Mouse (Mus musculus): ENCODE results near the gene Gpr12.
"Not testable (repeated sequence)": the region's sequence is repeated elsewhere in the genome, so short reads cannot be mapped to it uniquely, and the experiment has no call there.

Gene Gpr12

DNA sequence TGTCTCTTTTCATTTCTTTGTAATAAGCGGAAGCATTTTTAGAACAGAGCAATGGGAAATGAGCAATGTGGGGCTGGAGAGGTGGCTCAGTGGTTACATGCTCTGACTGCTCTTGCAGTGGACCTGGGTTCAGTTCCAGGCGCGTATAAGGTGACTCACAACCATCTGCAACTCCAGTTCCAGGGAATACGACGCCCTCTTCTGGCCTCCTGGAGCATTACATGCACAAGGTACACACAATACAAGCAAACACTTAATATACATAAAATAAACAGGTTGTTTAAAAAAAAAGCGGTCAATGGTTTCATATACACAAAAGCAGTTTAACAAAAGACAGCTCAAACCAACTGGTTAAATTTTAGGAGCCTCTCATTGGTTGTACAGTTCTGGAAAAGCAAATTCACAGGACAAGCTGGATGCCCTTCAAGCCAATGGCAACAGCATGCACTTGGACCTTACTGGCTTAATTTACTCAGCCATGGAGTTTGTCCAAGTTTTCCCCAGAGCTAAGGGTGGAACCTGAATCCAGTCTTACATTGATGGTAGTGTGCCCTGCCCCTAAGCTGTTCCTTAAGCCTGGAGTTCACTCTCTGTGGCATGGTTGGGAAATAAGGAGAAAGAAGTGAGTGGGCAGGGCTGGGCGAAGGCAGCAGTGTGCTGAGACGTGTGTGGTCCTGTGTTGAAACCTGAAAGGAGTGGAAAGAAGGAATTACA, 1.5 kb upstream of the Gpr12 start:
- DNase-seq (ENCODE audit: low read depth, low spot score): no peak

GRCm38 (mm10) chr5:146585307-146585651, 240 bp upstream of the Gpr12 start:
- DNase-seq (ENCODE audit: low read depth, low spot score): no peak

GRCm38 (mm10) chr5:146584156-146584477, 922 bp downstream of the Gpr12 start:
- DNase-seq (ENCODE audit: low read depth, low spot score): peak; percentile 18

GRCm38 (mm10) chr5:146576668-146577067, 8.4 kb downstream of the Gpr12 start:
- DNase-seq (ENCODE audit: low read depth, low spot score): no peak

DNA sequence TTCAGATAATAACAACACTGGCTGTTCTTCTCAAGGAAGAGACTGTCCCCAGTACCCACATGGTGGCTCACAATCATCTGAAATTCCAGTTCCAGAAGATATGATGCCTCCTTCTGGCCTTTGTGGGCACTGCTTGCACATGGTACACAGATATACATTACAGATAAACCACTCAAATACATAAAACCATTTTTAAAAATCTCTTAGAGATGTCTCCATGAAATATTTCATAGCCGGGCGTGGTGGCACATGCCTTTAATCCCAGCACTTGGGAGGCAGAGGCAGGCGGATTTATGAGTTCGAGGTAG, 12.3 kb downstream of the Gpr12 start:
- DNase-seq (ENCODE audit: low read depth, low spot score): not testable (repeated sequence)

GRCm38 (mm10) chr5:146571830-146572734, 13.0 kb downstream of the Gpr12 start:
- DNase-seq (ENCODE audit: low read depth, low spot score): not testable (repeated sequence)

DNA sequence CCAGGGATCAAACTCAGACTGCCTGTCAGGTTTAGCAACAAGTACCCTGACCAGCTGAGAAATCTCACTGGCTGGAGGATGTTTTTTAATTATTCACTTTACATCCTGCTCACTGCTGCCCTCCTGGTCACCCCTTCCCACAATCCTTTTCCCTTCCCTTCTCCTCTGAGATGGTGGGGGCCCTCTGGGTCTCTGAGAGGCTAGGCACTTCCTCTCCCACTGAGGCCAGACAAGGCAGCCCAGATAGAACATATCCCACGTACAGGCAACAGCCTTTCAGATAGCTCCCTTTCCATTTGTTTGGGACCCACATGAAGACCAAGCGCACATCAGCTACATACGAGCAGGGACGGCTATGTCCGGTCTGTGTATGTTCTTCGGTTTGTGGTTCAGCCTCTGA, 14.9 kb downstream of the Gpr12 start:
- DNase-seq (ENCODE audit: low read depth, low spot score): not testable (repeated sequence)

DNA sequence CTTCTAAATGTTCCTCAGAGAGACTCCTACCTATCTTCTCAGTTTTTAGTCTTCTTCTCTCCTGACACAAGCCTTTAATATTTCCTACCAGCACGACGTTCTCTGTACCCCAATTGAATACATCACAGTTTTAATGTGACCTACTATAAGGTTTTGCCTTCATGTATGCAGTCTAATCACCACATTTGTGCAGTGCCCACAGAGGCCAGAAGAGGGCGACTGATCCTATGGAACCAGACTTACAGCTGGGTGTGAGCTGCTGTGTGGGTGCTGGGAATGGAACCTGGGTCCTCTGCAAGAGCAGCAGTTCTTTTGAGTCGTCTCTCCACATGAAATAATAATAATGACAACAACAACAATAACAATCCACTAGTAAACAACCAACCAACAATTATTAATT, 18.0 kb downstream of the Gpr12 start:
- peak; percentile 68 for DNase-seq (ENCODE audit: low read depth, low spot score)

- DNase-seq (ENCODE audit: low read depth, low spot score): no peak
These were observed 20.8 kb downstream of the Gpr12 start for GRCm38 (mm10) chr5:146564259-146564658.

- DNase-seq (ENCODE audit: low read depth, low spot score): not testable (repeated sequence)
These were observed 29.2 kb downstream of the Gpr12 start, which contains the start of gene Gm3415 for GRCm38 (mm10) chr5:146555836-146556235. Gene Gm3415, plus strand, starts transcription at chr5:146556136.

DNA sequence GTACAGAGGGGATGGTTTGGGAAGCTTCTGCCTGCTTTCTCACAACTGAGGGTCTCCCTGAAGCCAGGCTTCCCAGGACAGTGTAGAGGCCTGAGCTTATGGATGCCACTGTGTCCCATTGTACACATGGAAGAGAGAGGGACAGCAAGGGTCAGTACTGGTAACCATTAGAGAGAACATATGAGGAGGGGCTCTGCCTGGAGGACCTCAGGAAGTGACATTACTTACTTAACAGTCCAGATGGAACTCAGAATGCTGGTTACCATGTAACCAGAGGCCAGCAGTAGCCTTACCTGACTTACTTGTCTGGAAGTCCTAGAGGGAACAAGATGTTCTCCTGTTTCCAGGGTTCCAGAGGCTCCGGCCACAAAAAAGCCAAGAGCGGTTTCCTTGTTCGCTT, 47.7 kb downstream of the Gpr12 start, which contains the start of gene Gm3409:
Gm3409 (plus strand) TSS at position 301 of the 400 bp plus-strand sequence.
- DNase-seq (ENCODE audit: low read depth, low spot score): not testable (repeated sequence)
